Mouse (Mus musculus) hindbrain, embryonic 14.5 days (tissue): ENCODE measurements around the gene Sipa1l3. TPM values are rescaled to one million over a fixed set of nuclear protein-coding genes. Genes with fewer than 3 reads are reported as not detected.

Source experiments
- polyA plus RNA-seq: library from polyadenylated mRNA; unstranded; fragments of >200 nt; fragmentation: Nextera tagmentation; extraction: Ambion mirVana; gene quantifications from 2 replicates; pipeline ENCODE4 v1.2.1, GENCODE M21; 2014

Gene Sipa1l3
- polyA plus RNA-seq, 1 experiment from 2014 or later, result 21.4 TPM

Other genes starting within 250 kb of the Sipa1l3 start
- 71.3 and 73.2 TPM in 2 replicates for gene Spint2, start 236.7 kb downstream of the Sipa1l3 start, polyA plus RNA-seq
- 2.2 and 3.6 TPM in 2 replicates for gene Ppp1r14a, start 229.3 kb downstream of the Sipa1l3 start, polyA plus RNA-seq
- 160 and 161 TPM in 2 replicates for gene Dpf1, start 214.7 kb downstream of the Sipa1l3 start, polyA plus RNA-seq
- gene Catsperg2, start 208.4 kb upstream of the Sipa1l3 start, polyA plus RNA-seq, result 0.17 and 0.26 TPM in 2 replicates
- 17.0 and 19.5 TPM in 2 replicates for gene Zfp84, start 249.9 kb upstream of the Sipa1l3 start, polyA plus RNA-seq